Comparison of ENCODE assay signal across 19 mouse cellular contexts in genomic region chr16:11380871-11381270, GRCm38 (mm10). TPM values are rescaled to one million over a fixed set of nuclear protein-coding genes. Genes with fewer than 3 reads are reported as not detected.
DNase-seq lines count a peak whose midpoint lies in the region; ATAC-seq and TF ChIP-seq lines count a peak whose summit lies in the region.
"Had no signal": no experiment of that assay in that cellular context is flagged by ENCODE, and none has a peak within 500 bp of the region (broad histone marks: within the 10 kb centered on the region; RNA-seq: fewer than 3 reads in every experiment).

No protein-coding gene starts in this region.

- TF ChIP-seq CTCF in testis, adult 2 months (IDR thresholded peaks at IDR 0.05; ENCODE audit: control insufficient read depth, insufficient read depth, insufficient replicate concordance, low read depth, low read length), result no peak

- no peak for ATAC-seq in heart, embryonic 11.5 days (replicated peaks; ENCODE audit: insufficient number of reproducible peaks, low FRiP score, low TSS enrichment)
- ATAC-seq in hindbrain, embryonic 16.5 days, result no peak
- ATAC-seq: activated CD4-positive, CD25-positive, alpha-beta regulatory T cell, adult 4 months; forebrain, embryonic 15.5 days; hindbrain, postnatal 0 days; Patski had no signal

- H3K9ac ChIP-seq in heart, embryonic 11.5 days (ENCODE audit: low read depth, low read length), result no peak overlapping the region
- H3K9ac ChIP-seq in hindbrain, embryonic 16.5 days (ENCODE audit: low read depth, low read length), result no peak overlapping the region
- H3K9ac ChIP-seq: embryonic facial prominence, embryonic 12.5 days; forebrain, embryonic 15.5 days; hindbrain, embryonic 12.5 days had no signal

- no peaks in the 10 kb centered on the region for H3K4me1 ChIP-seq in heart, embryonic 11.5 days (ENCODE audit: control insufficient read depth, insufficient read depth, low read length)
- H3K4me1 ChIP-seq in testis, adult 2 months (ENCODE audit: control insufficient read depth, insufficient read depth, low read length), result no peaks in the 10 kb centered on the region; the same call in 1 of the 2 replicates
- peaks cover 16% of the 10 kb centered on the region for H3K4me1 ChIP-seq in limb, embryonic 10.5 days
- H3K4me1 ChIP-seq in hindbrain, embryonic 16.5 days (ENCODE audit: control insufficient read depth, insufficient read depth, low read depth, low read length), result no peaks in the 10 kb centered on the region
- H3K4me1 ChIP-seq: embryonic facial prominence, embryonic 12.5 days; hindbrain, embryonic 12.5 days had no signal

- no peaks in the 10 kb centered on the region for H3K36me3 ChIP-seq in heart, embryonic 11.5 days (ENCODE audit: control insufficient read depth, insufficient read depth, low read length)
- H3K36me3 ChIP-seq in testis, adult 2 months (ENCODE audit: control insufficient read depth, insufficient read depth, low read length), result no peaks in the 10 kb centered on the region
- H3K36me3 ChIP-seq in limb, embryonic 10.5 days, result 0 out of 2 replicates have a peak, but pooled peaks cover 2% of the 10 kb centered on the region
- no peaks in the 10 kb centered on the region for H3K36me3 ChIP-seq in hindbrain, embryonic 16.5 days (ENCODE audit: control insufficient read depth, insufficient read depth, low read length)
- H3K36me3 ChIP-seq: embryonic facial prominence, embryonic 12.5 days; forebrain, embryonic 15.5 days had no signal

- 88% methylated on average over 8 of the region's 8 CpGs for WGBS in heart, embryonic 11.5 days (ENCODE audit: insufficient replicate concordance)
- 76% methylated on average over 8 of the region's 8 CpGs for WGBS in limb, embryonic 10.5 days
- WGBS in hindbrain, embryonic 16.5 days, result 89% methylated on average over 8 of the region's 8 CpGs

- DNase-seq in heart, adult 18-20 months, result peak; percentile 19 to 51
- no peak for DNase-seq in testis, postnatal 14 days (ENCODE audit: low spot score)
- DNase-seq in limb, embryonic 10.5 days (ENCODE audit: low spot score), result no peak
- DNase-seq: adrenal gland, postnatal 14 days; cerebellum, adult 11-12 months; cerebellum, adult 9-10 months; cerebellum, postnatal 25 days; gastrocnemius, postnatal 25 days; heart, postnatal 10 days; heart, postnatal 4 days had no signal

- H3K9me3 ChIP-seq in heart, embryonic 11.5 days (replicated peaks; ENCODE audit: control insufficient read depth, low read length), result no peaks in the 10 kb centered on the region
- H3K9me3 ChIP-seq in limb, embryonic 10.5 days (replicated peaks), result no peaks in the 10 kb centered on the region
- H3K9me3 ChIP-seq in hindbrain, embryonic 16.5 days (ENCODE audit: control insufficient read depth, low read length), result no peaks in the 10 kb centered on the region
- H3K9me3 ChIP-seq: embryonic facial prominence, embryonic 12.5 days; forebrain, embryonic 15.5 days; hindbrain, embryonic 12.5 days had no signal

- no peak overlapping the region for H3K27ac ChIP-seq in heart, embryonic 11.5 days (ENCODE audit: low read depth, low read length)
- no peak overlapping the region for H3K27ac ChIP-seq in testis, adult 2 months (ENCODE audit: control insufficient read depth, insufficient read depth, low read depth, low read length)
- H3K27ac ChIP-seq in limb, embryonic 10.5 days, result peak overlapping the region; percentile 38; the same call in 1 of the 2 replicates
- H3K27ac ChIP-seq in hindbrain, embryonic 16.5 days (ENCODE audit: low read depth, low read length), result no peak overlapping the region
- H3K27ac ChIP-seq: embryonic facial prominence, embryonic 12.5 days; forebrain, embryonic 15.5 days; hindbrain, embryonic 12.5 days; hindbrain, postnatal 0 days had no signal

- H3K4me3 ChIP-seq in heart, embryonic 11.5 days (ENCODE audit: low read depth, low read length), result no peak overlapping the region
- H3K4me3 ChIP-seq in testis, adult 2 months (ENCODE audit: control insufficient read depth, low read depth, low read length), result peak overlapping the region; percentile 54
- no peak overlapping the region for H3K4me3 ChIP-seq in limb, embryonic 10.5 days
- H3K4me3 ChIP-seq in hindbrain, embryonic 16.5 days (ENCODE audit: low read length), result no peak overlapping the region
- H3K4me3 ChIP-seq: embryonic facial prominence, embryonic 12.5 days; forebrain, embryonic 15.5 days; hindbrain, embryonic 12.5 days had no signal

- H3K27me3 ChIP-seq in heart, embryonic 11.5 days (ENCODE audit: control insufficient read depth, insufficient read depth, low read length), result no peaks in the 10 kb centered on the region
- H3K27me3 ChIP-seq in testis, adult 2 months (ENCODE audit: control insufficient read depth, insufficient read depth, low read length), result no peaks in the 10 kb centered on the region
- no peaks in the 10 kb centered on the region for H3K27me3 ChIP-seq in limb, embryonic 10.5 days (ENCODE audit: low read depth, poor library complexity, severe bottlenecking)
- H3K27me3 ChIP-seq in hindbrain, embryonic 16.5 days (replicated peaks; ENCODE audit: control insufficient read depth, insufficient read depth, low read length), result no peaks in the 10 kb centered on the region
- H3K27me3 ChIP-seq: embryonic facial prominence, embryonic 12.5 days; forebrain, embryonic 15.5 days; hindbrain, embryonic 12.5 days; Patski had no signal

- TF ChIP-seq POLR2A in testis, adult 2 months (IDR thresholded peaks at IDR 0.05; ENCODE audit: control insufficient read depth, low read depth, low read length), result no peak

- H3K4me2 ChIP-seq in heart, embryonic 11.5 days, result no peak overlapping the region
- H3K4me2 ChIP-seq in hindbrain, embryonic 16.5 days (ENCODE audit: low read length), result no peak overlapping the region
- H3K4me2 ChIP-seq: embryonic facial prominence, embryonic 12.5 days; forebrain, embryonic 15.5 days; hindbrain, embryonic 12.5 days had no signal

RNA-seq across cellular contexts. Expression of gene Snx29, which starts 58.2 kb away (rescaled TPM):
- 10 to 100 TPM; 10.5 to 11.4 TPM for total RNA-seq in heart, adult 18-20 months (2021)
- polyA plus RNA-seq in heart, embryonic 11.5 days (2014; fragmentation: Nextera tagmentation; extraction: Ambion mirVana), result 7.1 and 8.2 TPM in 2 replicates
- 6.1 and 7.7 TPM in 2 replicates for polyA plus RNA-seq in testis, adult 2 months (2012; rRNA removed)
- 9.9 and 12.5 TPM in 2 replicates for polyA plus RNA-seq in limb, embryonic 10.5 days (2016; fragmentation: Nextera tagmentation; extraction: Ambion mirVana)
- 15.3 and 17.8 TPM in 2 replicates for polyA plus RNA-seq in hindbrain, embryonic 16.5 days (2015; fragmentation: Nextera tagmentation; extraction: Ambion mirVana)

Comparison
In these comparisons a context has a peak if more than half of its experiments do, and no peak if none do; other contexts are left out.
1. DNase-seq: peak in heart, adult 18-20 months (2 of 2); none in testis, postnatal 14 days (single experiment) and limb, embryonic 10.5 days (single experiment).